Mouse (Mus musculus): ENCODE data around the gene Spint3.

- no peak for TF ChIP-seq CTCF (IDR thresholded peaks at IDR 0.05; ENCODE audit: borderline replicate concordance, insufficient read depth, low read depth, low read length)
- no peak for TF ChIP-seq POLR2A (IDR thresholded peaks at IDR 0.05; ENCODE audit: borderline replicate concordance, insufficient read depth, low read length)
Measured at GRCm38 (mm10) chr2:164593494-164593893, 20.2 kb upstream of the Spint3 start, which contains the start of gene Eppin.
